Mouse (Mus musculus): ENCODE measurements around the gene Nat8f4. TPM values are rescaled to one million over a fixed set of nuclear protein-coding genes. Genes with fewer than 3 reads are reported as not detected.
"Not testable (repeated sequence)": the region's sequence is repeated elsewhere in the genome, so short reads cannot be mapped to it uniquely, and the experiment has no call there.

The Nat8f4 gene
- total RNA-seq, 2 experiments from 2014 or later, result 3.6 to 4.7 TPM

DNA sequence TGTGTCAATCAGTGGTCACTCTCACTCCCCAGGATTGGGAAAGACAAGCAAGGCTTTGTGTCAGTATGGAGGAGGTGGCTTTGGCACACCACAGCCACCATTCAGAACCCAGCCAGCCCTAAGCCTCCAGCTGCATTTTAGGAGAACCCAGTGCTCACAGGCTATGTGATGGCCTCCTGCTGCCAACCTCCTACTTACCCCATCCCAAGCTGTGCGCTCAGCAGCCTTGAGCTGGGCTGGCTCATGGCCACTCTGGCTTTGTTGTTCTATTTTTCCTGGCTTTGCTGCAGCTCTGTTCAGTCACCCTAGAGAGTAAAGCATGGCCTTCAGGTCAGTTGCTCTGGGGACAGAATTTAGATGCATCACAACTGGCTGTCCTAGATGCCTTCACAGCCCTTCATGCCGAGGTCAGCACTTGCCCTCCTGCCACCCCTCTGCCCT is 2.2 kb upstream of the Nat8f4 start:
- peak; percentile 56 for DNase-seq
- intact Hi-C loops (cut with DNase I), result not testable (repeated sequence)

DNA sequence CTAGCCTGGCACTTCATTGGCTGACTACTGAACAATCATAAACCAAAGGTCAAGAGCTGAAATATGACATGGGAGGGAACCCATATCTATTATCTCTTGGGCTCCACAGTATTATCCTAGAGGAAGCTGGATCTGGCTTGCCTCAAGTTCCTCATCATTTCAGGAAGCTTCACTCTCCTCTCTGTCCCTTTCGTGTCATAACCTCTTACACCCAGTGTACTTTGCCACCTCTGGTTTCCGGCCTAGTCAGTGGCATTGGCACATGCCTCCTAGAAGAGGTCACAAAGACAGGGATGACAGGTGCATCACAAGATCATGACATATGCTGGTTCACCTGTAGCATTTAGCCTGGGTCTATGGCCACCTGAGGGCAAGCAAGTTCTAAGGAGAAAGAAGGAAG is 2.4 kb downstream of the Nat8f4 start:
- DNase-seq, result no peak
- intact Hi-C loops (cut with DNase I), result no loop called here

DNA sequence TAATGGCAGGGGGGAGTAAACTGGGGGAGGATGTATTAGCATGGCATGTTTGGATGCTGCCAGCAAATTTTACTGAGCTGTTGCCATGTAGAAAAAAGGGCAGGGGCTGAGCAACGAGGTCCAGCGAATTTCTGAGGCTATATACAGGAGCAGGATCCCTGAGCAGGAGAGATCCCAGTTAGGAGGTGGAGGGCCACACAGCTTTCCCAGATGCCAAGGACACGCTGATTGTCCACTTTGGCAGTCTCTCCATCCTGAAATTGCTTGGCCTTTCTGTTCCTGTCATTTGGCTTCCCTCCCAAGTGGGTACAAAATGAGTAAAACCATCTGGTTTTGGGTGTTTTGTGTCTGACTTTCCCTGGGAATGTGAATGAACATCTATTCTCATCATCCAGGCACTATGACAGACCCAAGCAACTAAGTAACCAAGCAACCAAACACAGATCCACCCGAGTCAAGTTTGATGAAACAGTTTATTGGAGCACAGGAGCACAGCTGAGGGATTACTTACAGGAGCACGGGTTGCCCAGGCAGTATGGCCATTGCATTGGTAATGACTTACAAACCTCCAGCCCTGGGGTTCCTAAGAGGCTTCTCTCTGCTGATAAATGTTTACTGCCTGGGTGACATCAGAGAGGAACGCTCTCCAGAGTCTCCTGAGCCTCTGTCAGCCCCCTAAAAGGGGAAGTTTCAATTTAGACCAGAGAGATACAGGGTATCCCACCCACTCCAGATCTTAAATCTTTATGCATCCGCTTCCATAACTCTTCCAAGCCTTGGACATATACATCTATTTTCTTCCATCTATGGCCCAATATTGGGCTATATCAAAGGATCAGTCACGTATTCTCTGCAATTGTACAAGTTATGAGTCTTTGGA is 5.8 kb downstream of the Nat8f4 start:
- peak; percentile 5 for DNase-seq

DNA sequence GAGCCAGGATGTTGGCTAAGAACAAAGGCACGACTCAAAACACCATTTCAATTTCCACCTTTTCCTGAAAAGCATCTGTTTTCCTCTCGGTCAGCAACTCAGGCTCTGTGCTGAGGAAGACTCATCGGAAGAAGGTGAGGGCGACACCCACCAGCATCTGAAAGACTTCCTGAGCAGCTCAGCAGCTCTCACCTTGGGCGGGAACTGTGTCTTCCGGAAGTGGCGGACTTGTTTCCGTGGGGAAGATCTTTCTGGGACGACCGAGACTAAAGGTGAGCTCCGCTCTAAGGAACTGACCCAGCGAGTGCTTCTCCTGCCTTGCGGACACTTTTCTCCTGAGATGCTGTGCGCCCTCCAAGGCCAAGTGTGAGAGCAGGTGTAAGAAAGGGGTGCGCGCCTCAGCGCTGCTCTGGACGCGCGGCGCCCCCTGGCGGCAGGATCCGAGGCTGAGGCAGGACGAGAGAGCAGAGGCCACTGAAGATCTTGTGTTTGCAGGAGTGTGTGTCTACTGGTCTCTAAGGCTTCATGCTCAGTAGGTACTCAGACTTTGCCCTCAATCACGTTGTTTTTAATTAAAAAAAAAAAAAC is 9.5 kb downstream of the Nat8f4 start:
- DNase-seq, result peak; percentile 10
- intact Hi-C loops (cut with DNase I), result loop anchor here (10.0 kb wide), 1 partner anchor 60 kb away; the partner anchor contains the start of gene Nat8

More for the DNA sequence above, 5.8 kb downstream of the Nat8f4 start:
- intact Hi-C loops (cut with DNase I), result loop anchor here (10.0 kb wide), 1 partner anchor 64 kb away; the partner anchor contains the start of gene Nat8

DNA sequence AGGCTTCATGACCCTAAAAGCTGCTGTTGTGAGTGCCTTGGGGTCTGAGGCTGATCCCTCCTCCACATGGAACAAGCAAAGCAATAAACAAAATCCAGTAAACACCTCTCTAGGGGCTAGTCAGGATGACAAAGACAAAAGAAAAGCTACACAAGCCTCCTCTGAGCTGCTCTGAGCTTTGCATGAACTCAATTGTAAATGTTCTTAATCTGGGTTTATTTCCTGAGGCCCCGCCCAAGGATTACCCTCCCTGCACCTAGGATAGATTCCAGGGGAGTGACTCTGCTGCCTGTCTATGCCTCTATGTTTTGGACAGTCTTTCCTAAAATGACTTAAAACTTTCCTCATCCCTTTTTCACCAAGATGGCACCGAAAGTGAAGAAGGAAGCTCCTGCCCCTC is 15.7 kb downstream of the Nat8f4 start:
- intact Hi-C loops (cut with DNase I), result no loop called here
- DNase-seq, result no peak

DNA sequence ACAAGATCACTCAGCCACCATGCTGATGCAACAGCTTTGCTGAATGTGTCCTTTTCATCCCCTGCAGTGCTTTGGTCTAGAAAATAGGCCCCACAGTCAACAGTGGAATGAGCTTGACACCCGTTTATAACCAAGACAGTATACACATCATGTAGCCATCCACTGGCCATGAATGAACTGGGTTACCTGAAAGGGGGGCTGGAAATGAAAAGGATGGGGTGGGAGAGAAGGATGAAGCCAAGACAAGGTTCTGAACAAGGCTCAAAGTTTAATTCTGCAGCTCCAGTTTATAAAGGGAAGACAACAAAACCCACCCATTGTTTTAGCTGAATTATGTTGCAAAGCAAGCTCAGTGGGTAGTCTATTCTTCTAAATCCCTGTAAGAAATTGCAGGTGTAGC is 20.4 kb downstream of the Nat8f4 start:
- DNase-seq, result no peak
- intact Hi-C loops (cut with DNase I), result no loop called here

DNA sequence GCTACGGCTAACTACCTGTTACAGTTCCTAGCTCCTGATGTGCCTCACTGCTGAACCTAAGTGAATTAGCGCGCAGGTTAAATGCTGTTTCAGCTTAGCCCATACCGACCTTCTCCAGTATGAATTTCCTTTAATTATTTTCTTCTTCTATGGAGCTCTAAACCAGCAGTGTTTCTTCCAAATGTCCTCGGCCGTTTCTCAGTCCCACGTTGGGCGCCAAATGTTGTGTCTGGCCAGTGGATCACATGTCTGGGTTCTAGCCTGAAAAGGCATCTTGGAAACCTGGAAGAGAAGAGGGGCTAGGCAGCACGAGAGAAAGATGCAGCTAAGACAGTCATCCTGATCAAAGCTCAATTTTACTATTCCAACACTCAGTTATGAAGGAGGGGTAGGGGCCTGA is 21.4 kb downstream of the Nat8f4 start:
- DNase-seq; intact Hi-C loops (cut with DNase I): not testable (repeated sequence)

DNA sequence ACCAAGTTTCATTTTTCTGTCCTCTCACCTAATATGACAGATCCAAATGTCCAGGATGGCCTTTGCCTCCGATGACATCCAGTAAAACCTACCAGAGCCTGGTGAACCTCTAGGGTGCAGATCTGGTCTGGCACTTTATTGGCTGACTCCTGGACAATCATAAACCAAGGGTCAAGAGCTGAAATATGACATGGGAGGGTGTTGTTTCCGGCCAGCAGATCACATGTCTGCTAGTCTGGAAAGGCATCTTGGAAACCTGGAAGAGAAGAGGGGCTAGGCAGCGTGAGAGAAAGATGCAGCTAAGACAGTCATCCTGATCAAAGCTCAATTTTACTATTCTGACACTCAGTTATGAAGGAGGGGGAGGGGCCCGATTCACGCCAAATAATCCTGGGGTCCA is 35.7 kb downstream of the Nat8f4 start, which contains the start of gene Nat8f2:
TSS of gene Nat8f2 (minus strand) at position 153 of the 400 bp plus-strand sequence.
- intact Hi-C loops (cut with DNase I); DNase-seq: not testable (repeated sequence)

DNA sequence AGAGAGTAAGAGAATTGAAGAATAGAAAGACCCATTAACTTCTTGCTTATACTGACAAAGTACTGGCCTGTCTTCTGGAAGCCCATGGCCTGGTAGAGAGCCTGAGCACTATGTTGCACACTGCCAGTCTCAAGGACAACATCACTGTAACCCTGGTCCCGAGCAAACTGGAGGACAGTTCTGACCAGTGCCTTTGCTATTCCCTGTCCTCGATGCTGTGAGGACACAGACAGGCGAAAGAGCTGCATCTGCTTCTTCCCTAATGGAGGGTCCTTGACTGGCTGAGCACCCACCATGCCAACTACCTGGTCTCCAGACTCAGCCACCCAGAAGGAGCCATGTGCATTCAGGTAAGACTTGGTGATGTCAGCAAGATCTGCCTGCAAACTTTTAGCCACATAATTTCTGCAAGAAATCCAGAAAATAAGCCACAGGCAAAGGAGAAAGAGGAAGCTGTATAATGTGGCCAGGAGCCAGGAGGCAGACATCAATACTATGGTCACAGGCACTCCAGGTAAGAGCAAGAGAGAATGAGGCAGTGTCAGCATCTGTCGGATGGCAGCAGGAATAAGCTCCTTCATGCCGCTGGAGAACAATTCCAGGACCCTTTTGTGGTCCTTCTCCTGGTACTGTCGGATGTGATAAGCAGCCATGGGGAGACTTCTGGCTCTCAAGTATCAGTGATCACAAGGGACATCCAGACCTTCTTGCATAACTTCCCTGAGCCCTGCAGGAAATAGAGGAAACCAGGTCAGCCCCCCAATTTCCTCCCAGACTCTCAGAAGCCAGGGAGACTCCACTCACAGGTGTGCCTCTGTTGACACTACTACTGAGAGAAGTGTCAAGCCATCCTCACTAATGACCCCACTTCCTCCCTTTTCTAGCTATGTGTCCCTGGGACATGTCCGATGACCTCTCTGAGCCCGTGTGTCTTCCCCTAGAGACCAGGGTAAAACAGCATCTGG is 36.7 kb downstream of the Nat8f4 start:
- intact Hi-C loops (cut with DNase I), result no loop called here
- no peak for DNase-seq

DNA sequence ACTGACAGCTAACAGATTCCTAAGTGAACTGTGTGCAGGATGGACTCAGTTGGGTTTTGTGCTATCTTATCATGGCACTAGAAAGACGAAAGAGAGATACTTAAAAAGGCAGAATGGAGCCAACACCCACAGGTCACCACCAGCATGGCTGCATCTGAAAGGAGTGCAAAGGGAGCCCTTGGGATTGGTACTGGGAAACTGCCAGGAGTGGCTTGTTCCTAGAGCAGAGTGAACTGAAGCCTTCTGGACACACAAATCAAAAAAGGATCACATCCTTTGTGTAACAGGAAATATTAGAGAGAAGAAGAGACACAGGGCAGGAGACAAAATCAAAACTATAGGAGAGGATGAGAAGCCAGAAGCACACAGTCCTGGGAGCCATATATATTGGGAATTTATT is 37.7 kb downstream of the Nat8f4 start:
- DNase-seq; intact Hi-C loops (cut with DNase I): not testable (repeated sequence)

DNA sequence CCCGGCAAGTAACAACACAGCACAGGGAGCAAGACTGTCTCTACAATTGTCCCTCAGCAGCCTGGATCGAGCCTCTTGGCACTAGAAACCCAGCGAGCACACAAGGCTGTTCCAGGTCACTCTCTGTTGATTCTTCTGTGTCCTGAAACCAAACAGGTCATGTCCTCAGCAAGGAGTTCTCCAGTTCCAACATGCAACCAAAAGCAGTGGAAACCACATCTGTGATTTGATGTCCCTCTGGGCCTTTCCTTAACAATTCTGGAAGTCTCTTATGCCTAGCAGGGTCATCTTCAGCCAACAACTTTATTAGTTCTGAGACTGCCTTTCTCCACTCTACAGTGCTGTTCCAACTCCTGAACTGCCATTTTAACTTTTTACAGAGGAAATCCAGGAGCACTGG is 38.5 kb downstream of the Nat8f4 start:
- intact Hi-C loops (cut with DNase I); DNase-seq: not testable (repeated sequence)

DNA sequence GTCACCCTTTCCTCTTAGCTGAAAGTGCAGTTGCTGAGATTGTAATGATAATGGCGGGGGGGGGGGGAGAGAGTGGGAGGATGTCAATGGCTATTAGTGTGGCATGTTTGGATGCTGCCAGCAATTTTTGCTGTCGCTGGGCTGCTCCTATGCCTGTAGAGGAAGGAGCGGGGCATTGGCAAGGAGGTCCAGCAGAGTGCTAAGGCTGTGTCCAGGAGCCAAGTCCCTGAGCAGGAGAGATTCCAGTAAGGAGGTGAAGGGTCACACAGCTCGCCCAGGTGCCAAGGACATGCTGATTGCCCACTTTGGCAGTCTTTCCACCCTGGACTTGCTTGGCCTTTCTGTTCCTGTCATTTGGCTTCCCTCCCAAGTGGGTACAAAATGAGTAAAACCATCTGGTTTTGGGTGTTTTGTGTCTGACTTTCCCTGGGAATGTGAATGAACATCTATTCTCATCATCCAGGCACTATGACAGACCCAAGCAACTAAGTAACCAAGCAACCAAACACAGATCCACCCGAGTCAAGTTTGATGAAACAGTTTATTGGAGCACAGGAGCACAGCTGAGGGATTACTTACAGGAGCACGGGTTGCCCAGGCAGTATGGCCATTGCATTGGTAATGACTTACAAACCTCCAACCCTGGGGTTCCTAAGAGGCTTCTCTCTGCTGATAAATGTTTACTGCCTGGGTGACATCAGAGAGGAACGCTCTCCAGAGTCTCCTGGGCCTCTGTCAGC is 39.6 kb downstream of the Nat8f4 start:
- intact Hi-C loops (cut with DNase I), result not testable (repeated sequence)
- peak; percentile 37 for DNase-seq

DNA sequence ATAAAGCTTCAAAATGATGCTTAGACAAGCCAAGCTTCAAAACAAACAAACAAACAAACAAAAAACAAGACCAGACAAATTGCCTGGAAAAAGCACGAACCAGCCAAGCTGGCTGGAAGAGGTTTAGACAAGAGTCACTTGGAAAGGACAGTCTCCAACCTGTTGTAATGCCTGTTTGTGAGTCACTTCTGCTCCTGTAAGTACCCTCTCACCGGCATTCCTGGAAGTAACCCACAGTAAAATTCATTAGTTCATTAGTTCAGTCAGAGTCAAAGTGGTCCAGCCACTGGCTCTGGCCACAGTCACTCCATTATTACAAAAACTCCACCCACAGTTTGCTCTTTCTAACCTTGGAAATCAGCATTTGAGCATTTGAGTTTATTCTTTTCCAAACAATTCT is 40.8 kb downstream of the Nat8f4 start:
- intact Hi-C loops (cut with DNase I), result no loop called here
- DNase-seq, result no peak

DNA sequence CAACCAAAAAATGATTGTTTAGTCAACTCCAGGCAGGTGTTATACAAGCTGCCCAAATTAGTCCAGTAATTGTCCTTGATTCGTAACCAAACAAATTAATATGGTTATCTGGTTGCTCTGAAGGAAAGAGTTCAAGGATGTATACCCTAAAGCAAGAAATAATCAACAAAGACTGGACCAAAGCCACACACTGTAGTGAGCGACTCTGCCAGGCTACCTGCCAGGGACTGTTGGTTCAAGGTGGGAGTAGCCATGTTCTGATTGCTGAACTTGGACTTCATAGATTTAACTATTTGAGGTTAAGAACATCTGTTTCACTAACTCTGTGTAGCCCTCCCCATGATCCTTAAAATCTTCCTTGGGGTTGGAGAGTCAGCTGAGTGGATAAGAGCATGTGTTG is 41.5 kb downstream of the Nat8f4 start:
- intact Hi-C loops (cut with DNase I), result no loop called here
- no peak for DNase-seq

DNA sequence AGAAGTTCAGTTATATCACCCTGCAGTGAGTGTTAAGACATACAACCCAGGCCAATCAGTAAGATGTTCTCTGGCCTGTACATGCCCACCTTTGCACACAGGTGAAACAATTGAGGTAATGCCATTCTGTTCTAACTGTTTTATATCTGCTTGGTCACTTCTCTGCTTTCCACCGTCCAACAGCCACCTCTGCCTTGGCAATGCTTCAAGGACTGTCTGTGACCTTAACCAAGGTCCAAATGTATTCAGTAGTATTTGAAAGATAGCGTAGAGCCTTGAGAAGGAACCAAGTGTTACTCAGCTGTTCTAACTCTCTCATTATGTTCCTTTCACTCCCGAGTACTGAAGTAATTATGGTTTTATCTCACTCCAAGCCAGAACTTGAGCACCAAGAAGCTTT is 42.1 kb downstream of the Nat8f4 start:
- intact Hi-C loops (cut with DNase I), result no loop called here
- no peak for DNase-seq

DNA sequence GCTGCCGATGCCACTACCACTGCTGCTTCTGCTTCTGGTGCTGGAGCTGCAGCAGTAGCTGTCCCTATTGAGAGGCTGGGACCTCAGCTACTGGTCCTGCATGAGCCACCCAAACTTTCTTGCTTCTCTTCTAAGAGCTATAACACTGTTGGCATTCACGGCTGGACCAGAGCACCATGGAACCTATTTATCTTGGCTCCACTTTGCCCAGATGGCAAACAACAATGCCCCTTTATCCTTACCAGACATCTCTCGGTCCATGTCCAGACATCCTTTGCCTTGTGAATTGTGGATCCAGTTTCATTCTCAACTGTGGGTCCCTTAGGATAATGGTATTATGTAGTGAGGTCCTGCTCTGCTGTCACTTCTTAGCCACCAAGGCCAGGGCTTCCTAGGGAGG is 43.4 kb downstream of the Nat8f4 start:
- DNase-seq, result no peak
- intact Hi-C loops (cut with DNase I), result no loop called here

DNA sequence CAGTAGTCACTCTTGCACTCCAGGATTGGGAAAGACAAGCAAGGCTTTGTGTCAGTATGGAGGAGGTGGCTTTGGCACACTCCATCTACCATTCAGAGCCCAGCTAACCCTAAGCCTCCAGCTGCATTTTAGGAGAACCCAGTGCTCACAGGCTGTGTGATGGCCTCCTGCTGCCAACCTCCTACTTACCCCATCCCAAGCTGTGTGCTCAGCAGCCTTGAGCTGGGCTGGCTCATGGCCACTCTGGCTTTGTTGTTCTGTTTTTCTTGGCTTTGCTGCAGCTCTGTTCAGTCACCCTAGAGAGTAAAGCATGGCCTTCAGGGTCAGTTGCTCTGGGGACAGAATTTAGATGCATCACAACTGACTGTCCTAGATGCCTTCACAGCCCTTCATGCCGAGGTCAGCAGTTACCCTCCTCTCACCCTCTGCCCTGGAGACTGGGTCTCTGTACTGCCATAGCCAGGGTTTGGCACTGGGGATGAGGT is 48.4 kb downstream of the Nat8f4 start:
- peak; percentile 50 for DNase-seq
- intact Hi-C loops (cut with DNase I), result no loop called here

DNA sequence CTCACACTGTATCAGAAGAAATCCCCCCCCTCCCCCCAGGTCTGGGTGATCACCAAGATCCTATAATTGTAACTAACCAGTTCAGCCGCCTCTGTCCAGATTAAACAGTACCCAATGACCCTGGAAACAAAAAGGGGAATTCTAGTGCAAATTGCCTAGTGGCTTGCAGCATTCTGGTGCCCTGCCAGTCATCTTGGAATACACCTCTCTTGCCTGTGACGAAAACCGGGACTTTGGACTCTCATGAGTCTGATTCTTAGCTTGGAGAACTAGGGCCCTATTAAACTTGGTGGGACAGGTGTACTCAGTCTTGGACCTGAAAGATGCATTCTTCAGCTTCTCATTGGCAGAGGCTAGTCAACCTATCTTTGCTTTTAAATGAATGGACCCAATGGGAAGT is 51.2 kb downstream of the Nat8f4 start:
- no peak for DNase-seq

DNA sequence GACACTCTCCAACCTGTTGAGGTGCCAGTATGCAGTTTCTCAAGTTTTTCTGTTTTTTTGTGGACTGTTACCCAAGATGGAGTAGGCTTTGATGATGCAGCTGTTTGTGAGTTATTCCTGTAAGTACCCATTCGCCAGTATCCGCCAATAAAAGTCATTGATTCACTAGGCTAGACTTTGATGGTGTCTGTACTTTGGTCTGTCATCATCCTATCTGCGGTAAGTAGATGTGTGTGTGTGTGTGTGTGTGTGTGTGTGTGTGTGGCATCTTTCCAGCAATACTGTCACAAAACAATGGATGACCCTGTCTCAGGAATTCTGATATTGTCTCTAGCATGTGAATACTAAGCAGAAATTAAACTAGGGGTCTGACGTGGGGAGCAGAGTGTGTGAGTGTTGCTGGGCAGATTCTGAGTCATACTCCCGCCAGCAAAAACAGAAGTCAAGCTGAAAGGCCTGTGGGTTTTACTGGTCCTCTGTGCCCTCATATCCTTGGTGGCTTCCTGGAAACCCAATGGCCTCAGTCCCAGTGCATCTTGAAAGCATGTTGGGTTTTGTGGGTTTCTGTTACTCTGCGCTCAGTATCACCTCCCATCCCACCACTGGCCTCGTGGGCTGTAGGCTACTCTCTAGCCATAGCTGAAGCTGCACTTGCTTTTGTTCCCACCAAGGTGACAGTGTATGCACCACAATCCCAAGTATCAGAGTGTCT is 53.5 kb downstream of the Nat8f4 start:
- intact Hi-C loops (cut with DNase I), result no loop called here

More for the DNA sequence above, 51.2 kb downstream of the Nat8f4 start:
- intact Hi-C loops (cut with DNase I), result no loop called here

More for the DNA sequence above, 53.5 kb downstream of the Nat8f4 start:
- DNase-seq, result no peak

Measured in left cerebral cortex, postnatal 4 days (tissue).